Mouse (Mus musculus): Measurements from ENCODE around the gene Top3b.

- TF ChIP-seq GATA1 (IDR thresholded peaks at IDR 0.05; ENCODE audit: low read length) (no peak), TAL1 (IDR thresholded peaks at IDR 0.05; ENCODE audit: low read length) (no peak)
Measured at GRCm38 (mm10) chr16:16826223-16826622, 44.3 kb upstream of the Top3b start.
